Mouse (Mus musculus): ENCODE data around the gene Inpp5b. TPM values are rescaled to one million over a fixed set of nuclear protein-coding genes. Genes with fewer than 3 reads are reported as not detected.
A peak's percentile ranks its signal among the peaks of the same experiment; 100 is the strongest.

The Inpp5b gene
- total RNA-seq, 2 experiments from 2014 or later = 34.8 to 38.5 TPM

- no peak for DNase-seq (ENCODE audit: extremely low spot score in 1 of 2, low spot score in 2 of 2)
These were observed 10.9 kb downstream of the Inpp5b start for GRCm38 (mm10) chr4:124752281-124753199.

GRCm38 (mm10) chr4:124755526-124755925 is 13.9 kb downstream of the Inpp5b start:
- DNase-seq (ENCODE audit: extremely low spot score in 1 of 2, low spot score in 2 of 2) = no peak
- intact Hi-C loops (cut with DNase I) = no loop called here

More at GRCm38 (mm10) chr4:124752281-124753199, 10.9 kb downstream of the Inpp5b start:
- intact Hi-C loops (cut with DNase I) = no loop called here

GRCm38 (mm10) chr4:124759305-124759811 is 17.7 kb downstream of the Inpp5b start:
- no peak for DNase-seq (ENCODE audit: extremely low spot score in 1 of 2, low spot score in 2 of 2)
- intact Hi-C loops (cut with DNase I) = no loop called here

DNA sequence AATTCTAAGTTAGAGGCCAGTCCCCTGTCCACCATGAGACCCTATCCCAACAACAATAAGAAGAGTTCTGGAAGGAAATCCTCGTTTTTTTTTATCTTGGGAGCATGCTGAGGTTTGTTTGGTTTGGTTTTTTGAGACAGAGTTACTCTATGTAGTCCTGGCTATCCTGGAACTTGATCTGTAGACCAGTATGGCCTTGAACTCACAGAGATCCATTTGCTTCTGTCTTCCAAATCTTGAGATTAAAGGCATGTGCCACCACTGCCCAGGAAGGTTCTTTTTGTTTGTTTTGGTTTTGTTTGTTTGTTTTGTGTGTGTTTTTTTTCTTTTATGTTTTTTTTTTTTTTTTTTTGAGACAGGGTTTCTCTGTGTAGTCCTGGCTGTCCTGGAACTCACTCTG is 19.6 kb downstream of the Inpp5b start:
- no peak for DNase-seq (ENCODE audit: extremely low spot score in 1 of 2, low spot score in 2 of 2)
- intact Hi-C loops (cut with DNase I) = no loop called here

DNA sequence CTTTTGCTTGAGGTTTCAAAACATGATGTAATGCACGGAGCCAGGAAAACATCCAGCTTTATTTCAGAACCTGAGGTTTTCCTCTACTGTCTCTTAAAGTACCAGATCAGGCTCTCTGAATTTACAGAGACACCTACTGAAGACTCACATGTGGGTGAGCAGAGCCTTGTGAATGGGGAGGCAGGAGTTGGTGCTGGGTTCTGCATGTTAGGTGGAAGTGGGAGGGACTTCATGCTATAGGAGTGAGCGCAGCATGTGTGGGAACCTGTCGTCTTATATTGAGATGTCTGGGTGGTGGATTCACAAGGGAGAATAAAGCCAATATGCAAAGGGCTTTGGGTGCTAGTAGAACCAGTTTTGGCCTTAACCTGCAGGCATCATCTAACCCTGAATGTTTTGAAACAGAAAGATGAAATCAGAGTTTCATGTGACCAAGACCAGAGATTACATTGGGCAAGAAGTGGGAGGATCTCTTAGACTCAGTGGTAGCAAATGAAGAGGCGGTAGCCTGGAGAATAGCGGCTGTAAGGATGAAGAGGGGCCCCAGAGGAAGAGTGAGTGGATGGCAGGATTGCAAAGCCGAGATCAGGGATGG is 21.3 kb downstream of the Inpp5b start:
- intact Hi-C loops (cut with DNase I) = no loop called here
- no peak for DNase-seq (ENCODE audit: extremely low spot score in 1 of 2, low spot score in 2 of 2)

DNA sequence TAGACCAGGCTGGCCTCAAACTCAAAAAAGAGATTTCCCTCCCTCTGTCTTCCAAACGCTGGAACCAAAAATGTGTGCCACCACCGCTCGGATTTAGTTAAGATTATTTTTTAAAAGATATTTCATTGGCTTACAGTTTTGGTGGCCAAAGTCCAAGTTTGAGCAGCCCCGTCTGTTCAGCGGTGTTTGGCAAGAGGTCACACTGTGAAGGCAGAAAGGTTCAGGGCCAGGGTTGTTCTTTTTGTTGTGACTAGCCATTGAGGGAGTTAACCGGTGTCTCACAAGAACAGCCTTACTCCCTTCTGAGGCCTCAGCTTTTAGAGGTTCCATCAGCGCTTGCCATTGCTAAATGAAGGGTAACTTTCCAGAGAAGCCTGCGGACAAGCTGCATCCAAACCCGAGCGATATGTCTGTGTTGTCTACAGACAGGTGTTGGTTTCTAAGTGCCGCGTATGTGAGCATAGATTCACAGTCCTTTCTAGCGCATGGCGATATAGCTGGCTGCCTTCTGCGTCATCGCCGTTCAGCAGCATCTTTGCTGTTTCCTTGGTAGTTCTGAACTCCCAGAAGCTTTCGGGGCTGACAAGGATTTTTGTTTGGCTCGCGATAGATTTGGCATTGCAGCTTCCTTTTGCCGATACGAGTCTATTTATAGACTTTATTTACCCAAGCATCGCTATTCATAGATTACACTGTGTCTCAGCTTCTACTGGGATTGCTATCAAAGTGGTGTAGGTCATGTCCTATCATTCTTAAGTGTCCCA is 24.3 kb downstream of the Inpp5b start:
- intact Hi-C loops (cut with DNase I) = no loop called here

GRCm38 (mm10) chr4:124766566-124766940 is 24.9 kb downstream of the Inpp5b start:
- intact Hi-C loops (cut with DNase I) = no loop called here
- DNase-seq (ENCODE audit: extremely low spot score in 1 of 2, low spot score in 2 of 2) = no peak

More for the DNA sequence above, 24.3 kb downstream of the Inpp5b start:
- DNase-seq (ENCODE audit: extremely low spot score in 1 of 2, low spot score in 2 of 2) = peak in 1 of 2 experiments; percentile 52

GRCm38 (mm10) chr4:124768963-124769591 is 27.4 kb downstream of the Inpp5b start:
- intact Hi-C loops (cut with DNase I) = no loop called here
- no peak for DNase-seq (ENCODE audit: extremely low spot score in 1 of 2, low spot score in 2 of 2)

- intact Hi-C loops (cut with DNase I) = no loop called here
- peak in 1 of 2 experiments; percentile 30 for DNase-seq (ENCODE audit: extremely low spot score in 1 of 2, low spot score in 2 of 2)
These were observed 29.0 kb downstream of the Inpp5b start for GRCm38 (mm10) chr4:124770624-124771023.

- no peak for DNase-seq (ENCODE audit: extremely low spot score in 1 of 2, low spot score in 2 of 2)
- intact Hi-C loops (cut with DNase I) = no loop called here
These were observed 30.5 kb downstream of the Inpp5b start for GRCm38 (mm10) chr4:124772125-124772524.

- DNase-seq (ENCODE audit: extremely low spot score in 1 of 2, low spot score in 2 of 2) = no peak
These were observed 31.8 kb downstream of the Inpp5b start for GRCm38 (mm10) chr4:124773449-124773848.

DNA sequence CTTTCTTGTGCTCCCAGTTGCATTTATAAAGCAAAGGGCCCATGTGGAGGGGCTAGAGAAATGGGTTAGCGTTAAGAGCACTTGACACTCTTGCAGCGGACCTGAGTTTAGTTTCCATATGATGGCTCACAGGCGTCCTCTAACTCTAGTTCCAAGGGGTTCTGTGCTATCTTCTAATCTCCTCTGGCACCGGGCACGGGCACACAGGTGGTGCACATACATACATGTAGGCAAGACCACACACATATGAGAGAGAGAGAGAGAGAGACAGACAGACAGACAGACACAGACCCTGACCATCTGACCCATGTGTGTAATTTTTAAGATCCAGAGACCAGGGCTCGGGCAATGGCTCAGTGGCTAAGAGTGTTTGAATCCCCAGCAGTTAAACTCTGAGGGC is 32.3 kb downstream of the Inpp5b start:
- intact Hi-C loops (cut with DNase I) = no loop called here
- DNase-seq (ENCODE audit: extremely low spot score in 1 of 2, low spot score in 2 of 2) = no peak

More at GRCm38 (mm10) chr4:124773449-124773848, 31.8 kb downstream of the Inpp5b start:
- intact Hi-C loops (cut with DNase I) = no loop called here

GRCm38 (mm10) chr4:124774429-124774828 is 32.8 kb downstream of the Inpp5b start:
- intact Hi-C loops (cut with DNase I) = no loop called here
- no peak for DNase-seq (ENCODE audit: extremely low spot score in 1 of 2, low spot score in 2 of 2)

GRCm38 (mm10) chr4:124781361-124781760 is 39.7 kb downstream of the Inpp5b start:
- no peak for DNase-seq (ENCODE audit: extremely low spot score in 1 of 2, low spot score in 2 of 2)
- intact Hi-C loops (cut with DNase I) = no loop called here

GRCm38 (mm10) chr4:124782395-124782794 is 40.7 kb downstream of the Inpp5b start:
- intact Hi-C loops (cut with DNase I) = no loop called here
- no peak for DNase-seq (ENCODE audit: extremely low spot score in 1 of 2, low spot score in 2 of 2)

- intact Hi-C loops (cut with DNase I) = no loop called here
- no peak for DNase-seq (ENCODE audit: extremely low spot score in 1 of 2, low spot score in 2 of 2)
These were observed 42.3 kb downstream of the Inpp5b start for GRCm38 (mm10) chr4:124783937-124784336.

DNA sequence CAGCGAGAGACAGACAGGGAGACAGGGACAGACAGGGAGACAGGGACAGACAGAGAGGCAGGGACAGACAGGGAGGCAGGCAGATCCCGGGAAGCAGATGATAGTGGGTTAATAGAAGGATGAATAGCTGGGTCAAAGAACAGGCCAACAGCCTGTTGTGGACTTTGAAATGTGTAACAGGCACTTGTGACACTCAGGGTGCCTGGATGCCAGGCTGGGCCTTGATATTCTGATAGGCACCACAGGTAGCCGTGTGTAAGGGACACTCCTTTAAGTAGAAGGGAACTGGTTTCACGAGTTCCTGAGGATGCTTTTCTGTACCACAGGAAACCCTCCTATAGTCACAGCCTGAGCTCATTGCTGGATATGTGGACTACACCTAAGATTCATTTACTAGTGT is 48.4 kb downstream of the Inpp5b start:
- intact Hi-C loops (cut with DNase I) = no loop called here
- no peak for DNase-seq (ENCODE audit: extremely low spot score in 1 of 2, low spot score in 2 of 2)

DNA sequence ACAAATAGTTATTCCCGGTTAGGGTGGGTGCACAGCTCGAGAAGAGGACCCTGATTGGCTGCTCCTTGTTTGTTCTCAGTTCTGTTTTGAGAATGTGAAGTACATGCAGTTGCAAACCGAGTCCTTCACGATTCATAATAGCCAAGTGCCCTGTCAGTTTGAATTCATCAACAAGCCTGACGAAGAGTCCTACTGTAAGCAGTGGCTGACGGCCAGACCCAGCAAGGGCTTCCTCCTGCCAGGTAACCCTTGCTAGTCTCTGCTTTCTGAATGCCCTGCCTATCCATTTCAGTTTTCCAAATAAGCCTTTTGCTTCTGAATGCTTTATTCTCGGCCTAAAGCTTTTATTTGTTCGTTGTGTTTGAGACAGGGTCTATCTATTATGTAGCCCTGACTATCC is 50.5 kb downstream of the Inpp5b start:
- no peak for DNase-seq (ENCODE audit: extremely low spot score in 1 of 2, low spot score in 2 of 2)
- intact Hi-C loops (cut with DNase I) = no loop called here

- no peak for DNase-seq (ENCODE audit: extremely low spot score in 1 of 2, low spot score in 2 of 2)
- intact Hi-C loops (cut with DNase I) = no loop called here
These were observed 54.5 kb downstream of the Inpp5b start for GRCm38 (mm10) chr4:124796141-124796540.

Measured in left cerebral cortex, postnatal 10 days (tissue).